Mouse (Mus musculus): Measurements from ENCODE around the gene Slain1. TPM values are rescaled to one million over a fixed set of nuclear protein-coding genes. Genes with fewer than 3 reads are reported as not detected.

Gene Slain1
- polyA plus RNA-seq (2017; shearing (Covaris generic)), result 95.4 TPM

GRCm38 (mm10) chr14:103649896-103650334, at the start of gene Slain1:
Gene Slain1 (plus strand): TSS chr14:103650228.

Other genes with a start within 250 kb of the Slain1 start
- not detected for gene Scel, start 136.9 kb upstream of the Slain1 start, polyA plus RNA-seq (2017; shearing (Covaris generic))
- 0.28 TPM for gene Ednrb, start 194.2 kb downstream of the Slain1 start, polyA plus RNA-seq (2017; shearing (Covaris generic))